Mouse (Mus musculus) NIH3T3 (cell line): ENCODE data around the gene Asah2.
"Not testable (repeated sequence)": the region's sequence is repeated elsewhere in the genome, so short reads cannot be mapped to it uniquely, and the experiment has no call there.

Experiments used
- DNase-seq: peaks from one replicate; pipeline ENCODE4 v3.0.0-alpha.2; 2012; ENCODE audit warnings: low read depth

Asah2 gene

GRCm38 (mm10) chr19:32102976-32103300 lies 5.1 kb downstream of the Asah2 start:
- no peak for DNase-seq

GRCm38 (mm10) chr19:32102294-32102975 lies 5.6 kb downstream of the Asah2 start:
- DNase-seq, result no peak

GRCm38 (mm10) chr19:32098582-32098981 lies 9.4 kb downstream of the Asah2 start:
- DNase-seq, result peak; percentile 30

- no peak for DNase-seq
Measured at GRCm38 (mm10) chr19:32092358-32092757, 15.7 kb downstream of the Asah2 start.

GRCm38 (mm10) chr19:32090804-32091203 lies 17.2 kb downstream of the Asah2 start:
- no peak for DNase-seq

GRCm38 (mm10) chr19:32088570-32088969 lies 19.4 kb downstream of the Asah2 start:
- DNase-seq, result no peak

GRCm38 (mm10) chr19:32087736-32088470 lies 20.1 kb downstream of the Asah2 start:
- DNase-seq, result peak; percentile 77

- DNase-seq, result not testable (repeated sequence)
Measured at GRCm38 (mm10) chr19:32084813-32085212, 23.2 kb downstream of the Asah2 start.

- DNase-seq, result no peak
Measured at GRCm38 (mm10) chr19:32070340-32070739, 37.7 kb downstream of the Asah2 start.

- DNase-seq, result no peak
Measured at GRCm38 (mm10) chr19:32069598-32069997, 38.4 kb downstream of the Asah2 start.

GRCm38 (mm10) chr19:32067669-32068068 lies 40.3 kb downstream of the Asah2 start:
- DNase-seq, result no peak

- DNase-seq, result no peak
Measured at GRCm38 (mm10) chr19:32061294-32061693, 46.7 kb downstream of the Asah2 start.

GRCm38 (mm10) chr19:32056252-32056651 lies 51.8 kb downstream of the Asah2 start:
- DNase-seq, result no peak

GRCm38 (mm10) chr19:32055725-32056124 lies 52.3 kb downstream of the Asah2 start:
- no peak for DNase-seq

- peak; percentile 74 for DNase-seq
Measured at GRCm38 (mm10) chr19:32051251-32051650, 56.8 kb downstream of the Asah2 start.

GRCm38 (mm10) chr19:32032881-32033280 lies 75.1 kb downstream of the Asah2 start:
- DNase-seq, result no peak

GRCm38 (mm10) chr19:32030430-32030829 lies 77.6 kb downstream of the Asah2 start:
- peak; percentile 90 for DNase-seq

GRCm38 (mm10) chr19:32025443-32025842 lies 82.6 kb downstream of the Asah2 start:
- DNase-seq, result no peak

- DNase-seq, result no peak
Measured at GRCm38 (mm10) chr19:32019722-32020121, 88.3 kb downstream of the Asah2 start.

- peak; percentile 5 for DNase-seq
Measured at GRCm38 (mm10) chr19:32018585-32018984, 89.4 kb downstream of the Asah2 start.

GRCm38 (mm10) chr19:32018053-32018452 lies 90.0 kb downstream of the Asah2 start:
- DNase-seq, result no peak

GRCm38 (mm10) chr19:32002623-32003022 lies 105.4 kb downstream of the Asah2 start:
- DNase-seq, result no peak

- no peak for DNase-seq
Measured at GRCm38 (mm10) chr19:31996916-31997315, 111.1 kb downstream of the Asah2 start.

- no peak for DNase-seq
Measured at GRCm38 (mm10) chr19:31991057-31991456, 117.0 kb downstream of the Asah2 start.
